In genomic region chr16:95245499-95245898, GRCm38 (mm10) we compare ENCODE assay signal across 14 mouse cellular contexts. TPM values are rescaled to one million over a fixed set of nuclear protein-coding genes. Genes with fewer than 3 reads are reported as not detected.
"Had no signal": no experiment of that assay in that cellular context is flagged by ENCODE, and none has a peak within 500 bp of the region (broad histone marks: within the 10 kb centered on the region; RNA-seq: fewer than 3 reads in every experiment).

No protein-coding gene starts in this region.

- H3K4me3 ChIP-seq: liver, embryonic 15.5 days; midbrain, embryonic 12.5 days; neural tube, embryonic 13.5 days had no signal

- ATAC-seq: midbrain, embryonic 16.5 days had no signal

- H3K9me3 ChIP-seq: liver, embryonic 15.5 days; midbrain, embryonic 12.5 days; neural tube, embryonic 13.5 days had no signal

- H3K4me2 ChIP-seq: liver, embryonic 11.5 days; liver, embryonic 15.5 days; midbrain, embryonic 12.5 days; neural tube, embryonic 13.5 days had no signal

- H3K4me1 ChIP-seq: liver, embryonic 15.5 days; midbrain, embryonic 12.5 days; neural tube, embryonic 13.5 days had no signal

- DNase-seq: kidney, adult 11 months; kidney, postnatal 25 days; left cerebral cortex, postnatal 4 days; lung, adult 2 months; lung, postnatal 10 days; right cerebral cortex, postnatal 14 days; thymus, postnatal 36 days had no signal

- H3K27me3 ChIP-seq: liver, embryonic 15.5 days; midbrain, embryonic 12.5 days; neural tube, embryonic 13.5 days had no signal

- H3K36me3 ChIP-seq: liver, embryonic 15.5 days; midbrain, embryonic 12.5 days; neural tube, embryonic 13.5 days had no signal

- H3K27ac ChIP-seq: liver, embryonic 15.5 days; macrophage; midbrain, embryonic 12.5 days; neural tube, embryonic 13.5 days had no signal

- H3K9ac ChIP-seq: liver, embryonic 15.5 days; midbrain, embryonic 12.5 days; neural tube, embryonic 13.5 days had no signal

RNA-seq across cellular contexts. Expression of gene Kcnj15, which starts 11.9 kb away (rescaled TPM):
- total RNA-seq: megakaryocyte-erythroid progenitor cell, adult 5-6 weeks had no signal
- polyA plus RNA-seq: macrophage had no signal
